Mouse (Mus musculus) hindbrain, embryonic 13.5 days (tissue): ENCODE measurements around the gene Hmgcs1. TPM values are rescaled to one million over a fixed set of nuclear protein-coding genes. Genes with fewer than 3 reads are reported as not detected.

ENCODE experiments used
- polyA plus RNA-seq: library from polyadenylated mRNA; unstranded; fragments of >200 nt; fragmentation: Nextera tagmentation; extraction: Ambion mirVana; gene quantifications from 2 replicates; pipeline ENCODE4 v1.2.1, GENCODE M21; 2015

The Hmgcs1 gene
- polyA plus RNA-seq, 1 experiment from 2014 or later, result 423 TPM

Other genes with a start within 250 kb of the Hmgcs1 start
- gene 4833420G17Rik, start 227.6 kb upstream of the Hmgcs1 start, polyA plus RNA-seq, result 111 and 117 TPM in 2 replicates
- gene Tmem267, start 202.3 kb upstream of the Hmgcs1 start, polyA plus RNA-seq, result 3.3 and 5.0 TPM in 2 replicates
- 2.0 and 2.1 TPM in 2 replicates for gene 3110070M22Rik, start 202.0 kb upstream of the Hmgcs1 start, polyA plus RNA-seq
- 0.30 and 0.49 TPM in 2 replicates for gene Ccl28, start 66.6 kb upstream of the Hmgcs1 start, polyA plus RNA-seq
- 3.0 and 3.7 TPM in 2 replicates for gene Nim1k, start 65.5 kb downstream of the Hmgcs1 start, polyA plus RNA-seq
- gene Zfp131, start 100.5 kb downstream of the Hmgcs1 start, polyA plus RNA-seq, result 38.2 and 39.9 TPM in 2 replicates
- gene AF067063, start 139.8 kb downstream of the Hmgcs1 start, polyA plus RNA-seq, result not detected in 2 replicates
- not detected in 2 replicates for gene D13Ertd608e, start 145.6 kb downstream of the Hmgcs1 start, polyA plus RNA-seq
- gene Tcstv1, start 204.4 kb downstream of the Hmgcs1 start, polyA plus RNA-seq, result not detected in 2 replicates
- not detected in 2 replicates for gene Gm21761, start 238.9 kb downstream of the Hmgcs1 start, polyA plus RNA-seq